In the genomic region with DNA sequence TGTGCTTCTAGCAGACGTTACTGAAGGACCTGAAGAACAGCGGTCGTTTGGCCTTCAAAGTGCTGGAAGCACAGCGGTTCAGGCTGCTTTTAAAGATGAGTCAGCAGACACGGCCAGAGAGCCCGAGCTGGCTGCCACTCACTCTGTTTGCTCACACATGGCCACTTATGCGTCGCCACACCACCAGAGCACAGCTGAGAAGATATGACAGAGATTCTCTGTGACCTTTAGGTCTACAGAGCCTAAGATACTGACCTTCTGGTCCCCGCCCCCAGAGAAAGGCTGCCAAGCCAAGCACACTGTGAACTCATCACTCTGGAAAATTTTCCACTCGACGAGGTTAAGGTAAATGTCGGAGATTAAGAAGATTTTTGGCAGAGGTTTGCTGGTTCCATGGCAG, we compare ENCODE assay signal across 10 mouse cellular contexts.
DNase-seq lines count a peak whose midpoint lies in the region; ATAC-seq and TF ChIP-seq lines count a peak whose summit lies in the region.
"Had no signal": no experiment of that assay in that cellular context is flagged by ENCODE, and none has a peak within 500 bp of the region (broad histone marks: within the 10 kb centered on the region; RNA-seq: fewer than 3 reads in every experiment).

No protein-coding gene starts in this region.

- TF ChIP-seq POLR2A in olfactory bulb, adult 2 months (IDR thresholded peaks at IDR 0.05; ENCODE audit: insufficient read depth, low read depth, low read length) = no peak

- TF ChIP-seq CTCF in midbrain, postnatal 0 days (IDR thresholded peaks at IDR 0.05) = no peak
- TF ChIP-seq CTCF in olfactory bulb, adult 2 months (IDR thresholded peaks at IDR 0.05; ENCODE audit: insufficient read depth, low read depth, low read length) = no peak

- DNase-seq in heart, adult 18-20 months = peak; percentile 23 to 29
- DNase-seq in heart, adult 8-10 months (ENCODE audit: low spot score) = no peak
- DNase-seq in midbrain, embryonic 14.5 days = no peak
- DNase-seq in midbrain, postnatal 0 days (ENCODE audit: low spot score) = no peak
- peak; percentile 74 for DNase-seq in adrenal gland, postnatal 14 days
- no peak for DNase-seq in layer of hippocampus, adult 18-20 months (ENCODE audit: low spot score in 2 of 2)

- peaks cover 22% of the 10 kb centered on the region; the same call in 1 of the 2 replicates for H3K36me3 ChIP-seq in midbrain, embryonic 14.5 days (ENCODE audit: control insufficient read depth, insufficient read depth, low read length)
- peaks cover 11% of the 10 kb centered on the region; the same call in 1 of the 2 replicates for H3K36me3 ChIP-seq in midbrain, postnatal 0 days (ENCODE audit: insufficient read depth, low read length)
- peaks cover 17% of the 10 kb centered on the region for H3K36me3 ChIP-seq in hindbrain, embryonic 12.5 days

- no peak for ATAC-seq in midbrain, embryonic 14.5 days (ENCODE audit: low FRiP score, low TSS enrichment)
- ATAC-seq in midbrain, postnatal 0 days (ENCODE audit: low FRiP score) = no peak
- no peak for ATAC-seq in hindbrain, embryonic 12.5 days (ENCODE audit: low FRiP score)

- H3K4me2 ChIP-seq in midbrain, embryonic 14.5 days (ENCODE audit: low read length) = no peak overlapping the region
- no peak overlapping the region for H3K4me2 ChIP-seq in midbrain, postnatal 0 days (ENCODE audit: low read depth, low read length, poor library complexity, severe bottlenecking)
- no peak overlapping the region for H3K4me2 ChIP-seq in hindbrain, embryonic 12.5 days (replicated peaks)
- H3K4me2 ChIP-seq: liver, embryonic 11.5 days had no signal

- WGBS in midbrain, embryonic 14.5 days = 85% methylated on average over 12 of the region's 12 CpGs
- WGBS in midbrain, postnatal 0 days = 75% methylated on average over 12 of the region's 12 CpGs
- WGBS in olfactory bulb, adult 2 months = 47% methylated on average over 12 of the region's 12 CpGs
- WGBS in hindbrain, embryonic 12.5 days = 84% methylated on average over 12 of the region's 12 CpGs

- 0 out of 2 replicates have a peak overlapping the region, but pooled peaks have one; percentile 5 for H3K27ac ChIP-seq in midbrain, embryonic 14.5 days (replicated peaks; ENCODE audit: low read depth, low read length)
- no peak overlapping the region for H3K27ac ChIP-seq in midbrain, postnatal 0 days (ENCODE audit: low read depth, low read length)
- H3K27ac ChIP-seq in olfactory bulb, adult 2 months (ENCODE audit: insufficient read depth, low read depth, low read length) = 0 out of 2 replicates have a peak overlapping the region, but pooled peaks have one; percentile 44
- no peak overlapping the region for H3K27ac ChIP-seq in hindbrain, embryonic 12.5 days

- no peaks in the 10 kb centered on the region for H3K9me3 ChIP-seq in midbrain, embryonic 14.5 days (ENCODE audit: control insufficient read depth, low read length)
- no peaks in the 10 kb centered on the region for H3K9me3 ChIP-seq in midbrain, postnatal 0 days (ENCODE audit: low read length)
- no peaks in the 10 kb centered on the region for H3K9me3 ChIP-seq in hindbrain, embryonic 12.5 days (replicated peaks)
- H3K9me3 ChIP-seq: megakaryocyte, embryonic 14.5 days had no signal

- H3K4me3 ChIP-seq in midbrain, embryonic 14.5 days (replicated peaks; ENCODE audit: low read depth, low read length) = no peak overlapping the region
- H3K4me3 ChIP-seq in midbrain, postnatal 0 days (ENCODE audit: low read depth, low read length) = no peak overlapping the region
- H3K4me3 ChIP-seq in olfactory bulb, adult 2 months (ENCODE audit: insufficient read depth, low read depth, low read length) = no peak overlapping the region
- H3K4me3 ChIP-seq in hindbrain, embryonic 12.5 days = no peak overlapping the region
- H3K4me3 ChIP-seq: megakaryocyte, embryonic 14.5 days had no signal

- no peaks in the 10 kb centered on the region for H3K27me3 ChIP-seq in midbrain, embryonic 14.5 days (ENCODE audit: control insufficient read depth, insufficient read depth, low read length)
- no peaks in the 10 kb centered on the region for H3K27me3 ChIP-seq in midbrain, postnatal 0 days (ENCODE audit: insufficient read depth, low read length)
- no peaks in the 10 kb centered on the region for H3K27me3 ChIP-seq in hindbrain, embryonic 12.5 days

- no peaks in the 10 kb centered on the region for H3K4me1 ChIP-seq in midbrain, embryonic 14.5 days (ENCODE audit: control insufficient read depth, insufficient read depth, low read length)
- no peaks in the 10 kb centered on the region for H3K4me1 ChIP-seq in midbrain, postnatal 0 days (ENCODE audit: insufficient read depth, low read length)
- peaks cover 22% of the 10 kb centered on the region for H3K4me1 ChIP-seq in olfactory bulb, adult 2 months (ENCODE audit: control insufficient read depth, insufficient read depth, low read length)
- H3K4me1 ChIP-seq in hindbrain, embryonic 12.5 days = peaks cover under 1% of the 10 kb centered on the region; the same call in 1 of the 2 replicates
- H3K4me1 ChIP-seq: megakaryocyte, embryonic 14.5 days had no signal

- no peak overlapping the region for H3K9ac ChIP-seq in midbrain, embryonic 14.5 days (replicated peaks; ENCODE audit: low read length)
- no peak overlapping the region for H3K9ac ChIP-seq in midbrain, postnatal 0 days (replicated peaks; ENCODE audit: low read length, poor library complexity, severe bottlenecking)
- no peak overlapping the region for H3K9ac ChIP-seq in hindbrain, embryonic 12.5 days

Comparison
In these comparisons a context has a peak if more than half of its experiments do, and no peak if none do; other contexts are left out.
1. DNase-seq: peak in heart, adult 18-20 months (2 of 2) and adrenal gland, postnatal 14 days (single experiment); none in heart, adult 8-10 months (single experiment), midbrain, embryonic 14.5 days (single experiment), midbrain, postnatal 0 days (single experiment) and layer of hippocampus, adult 18-20 months (0 of 2).
2. H3K27ac ChIP-seq: peak in midbrain, embryonic 14.5 days (single experiment) and olfactory bulb, adult 2 months (single experiment); none in midbrain, postnatal 0 days (single experiment) and hindbrain, embryonic 12.5 days (single experiment).